Mouse (Mus musculus): ENCODE measurements around the gene Npr1.

- TF ChIP-seq GATA1 (IDR thresholded peaks at IDR 0.05; ENCODE audit: low read length) (no peak), TAL1 (IDR thresholded peaks at IDR 0.05; ENCODE audit: low read length) (no peak)
These were observed 10.4 kb upstream of the Npr1 start, which contains the start of gene Ilf2 for GRCm38 (mm10) chr3:90475831-90476611.

Data from erythroblast, embryonic 14.5 days (primary cell).